Mouse (Mus musculus) embryo, embryonic 11 days (tissue): ENCODE data around the gene Fndc3a.

Experiments used
- DNase-seq: peaks from one replicate; pipeline ENCODE4 v3.0.0-alpha.2; 2015

Gene Fndc3a

GRCm38 (mm10) chr14:72709710-72710340 lies at the start of gene Fndc3a:
Fndc3a (minus strand) TSS chr14:72710003.
- DNase-seq: peak; percentile 91

GRCm38 (mm10) chr14:72752893-72753292 lies 43.1 kb upstream of the Fndc3a start:
- DNase-seq: no peak

DNA sequence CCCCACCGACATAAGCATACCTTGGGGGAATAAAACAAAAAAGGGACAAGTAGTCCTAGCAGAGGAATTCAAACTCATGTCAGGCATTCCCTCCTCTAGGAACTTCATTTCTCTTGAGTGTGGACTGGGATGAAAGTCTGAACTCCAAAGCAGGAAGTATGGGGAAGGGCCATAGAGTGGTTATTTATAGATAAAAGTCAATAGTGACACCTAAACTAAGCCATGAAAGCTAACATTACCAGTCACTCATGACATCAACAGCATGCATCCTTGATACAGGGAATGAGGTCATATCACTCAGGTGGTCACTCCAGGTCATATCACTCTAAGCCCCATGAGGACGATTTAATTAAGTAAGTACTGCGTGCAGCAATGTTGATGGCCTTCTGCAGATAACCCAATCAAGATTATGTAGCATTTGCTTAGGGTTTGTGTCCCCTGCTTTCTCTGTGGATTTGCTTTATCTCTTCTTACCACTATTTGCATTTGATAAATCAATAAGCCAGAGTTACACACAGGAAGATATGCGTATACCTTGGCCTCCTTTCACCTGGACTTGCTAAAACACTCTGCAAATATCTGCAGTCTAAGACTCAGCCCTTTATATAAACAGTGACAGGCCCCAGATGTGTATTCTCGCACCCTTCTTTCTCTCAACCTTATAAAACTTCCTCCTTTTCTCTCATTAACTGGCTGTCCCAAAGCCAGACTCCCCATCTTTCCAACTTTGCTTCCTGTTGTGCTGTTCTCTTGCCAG lies 40.8 kb upstream of the Fndc3a start:
- no peak for DNase-seq

GRCm38 (mm10) chr14:72748331-72748730 lies 38.5 kb upstream of the Fndc3a start:
- DNase-seq: no peak

DNA sequence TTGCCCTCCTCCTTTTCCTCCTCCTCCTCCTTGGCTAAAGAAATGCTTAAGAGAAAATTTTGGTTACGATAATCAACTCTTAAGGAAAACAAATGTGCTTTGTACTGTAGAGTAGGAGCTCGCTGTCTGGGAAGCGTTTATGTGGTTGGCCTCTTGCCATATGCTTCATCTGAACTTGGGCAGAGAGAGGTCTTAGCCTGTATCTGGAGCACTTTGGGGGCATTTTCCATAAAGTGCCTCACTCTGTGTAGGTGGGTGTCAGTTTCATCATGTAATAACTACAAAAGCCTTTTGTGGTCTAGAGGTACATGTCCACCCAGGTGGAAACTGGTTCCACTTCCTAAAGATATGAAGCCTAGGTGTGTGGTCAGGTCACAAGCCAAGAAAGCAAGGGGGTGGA lies 31.9 kb upstream of the Fndc3a start:
- DNase-seq: no peak

GRCm38 (mm10) chr14:72740336-72740735 lies 30.5 kb upstream of the Fndc3a start:
- no peak for DNase-seq

DNA sequence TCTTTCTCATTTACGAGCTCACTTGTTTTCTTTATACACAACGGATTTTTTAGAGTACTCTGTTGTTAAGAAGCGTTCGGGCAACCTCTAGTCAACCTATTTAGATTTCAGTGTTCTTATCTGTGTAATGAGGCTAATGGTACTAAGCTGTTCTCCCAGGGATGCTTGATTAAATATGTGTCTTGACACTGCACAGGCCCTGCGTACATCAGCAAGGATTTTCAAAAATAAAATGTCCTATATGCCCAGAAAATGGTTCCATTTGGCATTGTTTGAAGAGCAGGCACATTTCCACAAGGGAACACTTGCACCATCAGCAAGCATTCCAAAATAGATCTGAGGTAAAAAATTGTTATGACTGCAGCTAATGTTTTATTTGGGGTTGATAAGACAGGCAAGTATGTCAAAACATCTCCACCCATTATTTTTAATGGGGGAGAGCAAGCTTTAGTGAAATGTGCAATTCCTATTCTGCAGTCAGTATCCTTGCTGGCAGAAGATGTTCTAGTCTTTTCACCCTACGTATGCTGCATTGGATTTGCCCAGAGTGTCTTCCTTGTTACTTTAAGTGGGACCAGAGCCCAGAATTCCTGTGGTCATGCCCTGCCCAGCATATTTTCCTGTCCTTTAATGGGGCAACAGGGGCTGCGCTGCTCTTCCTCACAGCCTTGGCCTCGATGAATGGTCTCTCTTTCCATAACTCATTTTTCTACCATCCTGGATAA lies 29.8 kb upstream of the Fndc3a start:
- no peak for DNase-seq

GRCm38 (mm10) chr14:72738776-72739175 lies 29.0 kb upstream of the Fndc3a start:
- no peak for DNase-seq

- no peak for DNase-seq
These were observed 28.4 kb upstream of the Fndc3a start for GRCm38 (mm10) chr14:72738217-72738616.

DNA sequence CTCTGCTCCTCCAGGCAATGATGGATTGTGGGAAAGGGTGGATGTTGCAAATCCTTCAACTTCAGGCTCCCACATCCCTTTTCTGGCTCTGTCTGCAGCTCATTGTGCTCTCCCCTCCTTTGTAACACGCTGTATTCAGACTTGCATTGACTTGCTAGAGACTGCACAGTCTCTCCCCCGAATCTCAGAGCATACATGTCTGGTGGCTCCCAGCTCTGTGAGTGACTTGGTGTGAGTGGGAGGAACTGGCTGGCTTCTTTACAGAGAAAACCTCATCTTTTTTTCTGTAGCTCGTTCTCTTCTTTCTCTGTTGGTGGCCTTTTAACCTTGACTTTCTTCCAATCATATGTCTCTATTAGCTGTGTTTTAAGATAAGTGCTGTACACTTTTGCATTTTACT lies 16.1 kb upstream of the Fndc3a start:
- DNase-seq: no peak

GRCm38 (mm10) chr14:72722274-72723053 lies 12.7 kb upstream of the Fndc3a start:
- DNase-seq: no peak

GRCm38 (mm10) chr14:72716175-72716574 lies 6.4 kb upstream of the Fndc3a start:
- DNase-seq: no peak

DNA sequence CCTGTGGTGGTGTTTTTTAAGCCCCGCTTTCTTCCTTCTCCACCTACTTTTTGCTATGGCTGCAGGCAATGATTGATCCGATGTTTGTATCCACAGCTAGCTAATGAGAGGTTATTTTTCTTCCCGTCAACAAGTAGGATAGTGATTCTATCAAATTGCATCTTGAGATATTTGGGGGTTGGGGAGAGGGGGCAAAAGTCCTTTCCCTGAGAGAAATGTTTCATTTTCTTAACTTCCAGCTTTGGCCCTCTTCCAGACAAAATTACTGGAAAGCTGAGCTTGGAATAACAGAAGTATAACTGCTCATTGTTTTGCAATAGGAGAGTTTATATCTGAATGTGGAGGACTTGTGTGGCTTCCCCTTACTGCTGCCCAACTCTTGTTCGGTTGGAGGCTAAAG lies 1.3 kb upstream of the Fndc3a start:
- DNase-seq: peak; percentile 3

GRCm38 (mm10) chr14:72710341-72711027 lies 681 bp upstream of the Fndc3a start:
- peak; percentile 62 for DNase-seq

DNA sequence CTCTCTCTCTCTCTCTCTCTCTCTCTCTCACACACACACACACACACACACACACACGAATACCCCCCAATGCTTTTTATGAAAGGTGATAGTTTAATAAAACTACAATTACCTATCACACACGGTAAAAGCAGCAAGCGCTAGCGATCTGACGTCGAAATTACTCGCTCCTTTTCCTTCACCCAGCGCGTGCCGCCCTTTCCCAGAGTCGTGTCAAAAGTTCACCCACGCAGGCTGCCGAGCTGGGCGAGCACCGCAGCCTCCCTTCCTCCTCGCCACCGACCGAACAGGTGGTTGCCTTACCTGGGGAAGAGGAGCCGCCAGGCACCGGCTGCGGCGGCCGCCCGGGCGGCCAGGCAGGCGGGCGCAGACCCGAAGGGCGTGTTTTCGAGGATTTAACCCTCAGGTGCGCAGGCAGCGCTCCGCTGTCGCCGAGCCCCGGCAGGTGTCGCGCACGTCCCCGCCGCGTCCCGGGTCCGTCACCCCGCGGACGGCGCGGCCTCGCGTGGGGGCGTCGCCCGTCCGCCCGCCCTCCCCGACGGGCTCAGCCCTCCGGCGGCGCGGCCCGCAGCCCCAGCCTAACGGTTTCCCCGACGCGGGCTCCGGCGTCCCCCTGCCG lies 603 bp downstream of the Fndc3a start:
- no peak for DNase-seq

GRCm38 (mm10) chr14:72708581-72708991 lies 1.2 kb downstream of the Fndc3a start:
- DNase-seq: peak; percentile 19

GRCm38 (mm10) chr14:72700056-72700455 lies 9.7 kb downstream of the Fndc3a start:
- DNase-seq: no peak

DNA sequence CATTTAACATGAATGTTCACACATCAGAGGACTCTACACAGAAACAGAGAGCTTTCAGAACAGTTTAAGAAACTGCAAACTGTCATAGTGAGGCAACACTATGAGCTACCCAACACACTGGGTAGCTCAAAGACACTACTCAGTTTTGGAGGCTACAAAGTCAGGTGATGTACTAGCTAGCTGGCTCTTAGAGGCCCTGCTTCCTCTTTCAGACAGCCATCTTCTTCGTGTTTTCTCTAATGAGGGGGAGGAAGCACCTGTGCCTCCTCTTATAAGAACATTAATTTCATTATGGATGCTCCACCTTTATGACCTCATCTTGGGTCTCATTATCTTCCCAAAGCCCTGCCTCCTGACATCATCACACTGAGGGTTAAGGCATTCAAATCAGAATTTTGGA lies 18.4 kb downstream of the Fndc3a start:
- no peak for DNase-seq

DNA sequence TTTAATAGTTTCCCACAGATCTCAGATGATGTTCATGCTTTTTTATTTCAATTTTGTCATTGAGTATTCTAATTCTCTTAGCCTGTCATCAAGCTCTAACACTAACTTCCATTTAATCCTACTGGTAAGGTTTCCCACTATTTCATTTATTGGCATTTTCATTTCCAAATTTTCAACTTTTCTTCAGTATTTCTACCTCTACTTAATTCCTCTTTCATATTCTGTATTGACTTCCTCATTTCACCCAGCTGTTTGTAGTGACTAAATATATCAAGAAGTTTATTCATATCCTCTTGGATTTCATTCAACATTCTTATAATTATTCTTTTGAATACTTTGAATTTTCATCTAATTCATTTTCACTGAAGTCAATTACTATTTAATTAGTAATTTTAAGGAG lies 20.3 kb downstream of the Fndc3a start:
- no peak for DNase-seq

DNA sequence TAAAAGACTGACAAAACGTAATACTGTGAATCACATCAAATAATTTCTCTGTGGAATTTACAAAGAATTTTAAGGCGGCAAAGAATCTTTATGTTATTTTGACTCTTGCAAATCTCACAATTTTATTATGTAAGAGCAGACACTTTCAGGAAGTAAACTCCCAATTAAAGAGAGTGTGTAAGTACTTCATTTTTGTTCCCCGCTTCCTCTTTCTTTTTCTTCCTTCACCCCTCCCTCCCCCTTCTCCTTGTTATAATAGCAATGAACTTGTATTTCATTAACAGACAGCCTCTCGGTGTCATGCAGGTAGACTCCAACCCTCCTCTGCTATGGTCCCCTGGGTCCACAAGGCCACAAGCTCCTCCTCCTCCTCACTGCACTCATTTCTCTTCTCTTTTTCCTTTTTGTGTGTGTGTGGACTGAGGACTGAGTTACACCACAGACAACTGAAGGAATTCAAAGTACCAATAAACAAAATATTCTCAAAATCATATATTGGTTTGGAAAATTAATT lies 24.9 kb downstream of the Fndc3a start:
- DNase-seq: no peak

GRCm38 (mm10) chr14:72677247-72677646 lies 32.6 kb downstream of the Fndc3a start:
- DNase-seq: no peak

- no peak for DNase-seq
These were observed 37.9 kb downstream of the Fndc3a start for GRCm38 (mm10) chr14:72671911-72672310.
